ENCODE assay signal across 17 mouse cellular contexts in the genomic region with DNA sequence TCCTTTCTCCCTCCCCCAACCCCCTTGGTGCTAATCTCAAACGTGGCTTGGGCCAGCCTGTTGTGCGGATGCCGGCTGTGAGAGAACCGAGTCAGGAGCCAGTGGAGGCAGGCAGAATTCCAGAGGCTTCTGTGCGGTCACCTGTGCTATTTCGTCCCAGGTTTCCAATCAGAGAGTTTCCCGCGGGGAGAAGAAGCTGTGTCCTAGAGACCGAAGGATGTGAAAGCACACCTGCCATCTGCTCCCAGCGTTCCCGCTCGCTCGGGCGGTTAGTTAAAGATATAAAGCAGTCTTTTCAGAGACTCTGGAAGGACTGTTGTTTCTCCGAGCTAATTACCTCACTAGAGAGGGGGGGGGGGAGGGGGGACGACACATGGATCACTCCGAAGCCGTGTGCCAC. TPM values are rescaled to one million over a fixed set of nuclear protein-coding genes. Genes with fewer than 3 reads are reported as not detected.
DNase-seq lines count a peak whose midpoint lies in the region; ATAC-seq and TF ChIP-seq lines count a peak whose summit lies in the region.
"Had no signal": no experiment of that assay in that cellular context is flagged by ENCODE, and none has a peak within 500 bp of the region (broad histone marks: within the 10 kb centered on the region; RNA-seq: fewer than 3 reads in every experiment).

No protein-coding gene starts in this region.

- DNase-seq in cerebellum, postnatal 25 days = peak; percentile 47 to 51
- DNase-seq in brain, embryonic 14.5 days (ENCODE audit: low read depth) = peak; percentile 53
- no peak for DNase-seq in adrenal gland, postnatal 10 days
- no peak for DNase-seq in right cerebral cortex, postnatal 10 days (ENCODE audit: low spot score in 2 of 2)
- DNase-seq: adrenal gland, postnatal 14 days; gastrocnemius, postnatal 14 days; lung, adult 2 months; thymus, postnatal 4 days had no signal

- H3K4me3 ChIP-seq in forebrain, embryonic 15.5 days = no peak overlapping the region
- H3K4me3 ChIP-seq in midbrain, embryonic 15.5 days = no peak overlapping the region
- H3K4me3 ChIP-seq: embryonic facial prominence, embryonic 13.5 days; heart, embryonic 13.5 days; stomach, embryonic 15.5 days had no signal

- no peaks in the 10 kb centered on the region for H3K9me3 ChIP-seq in forebrain, embryonic 15.5 days
- H3K9me3 ChIP-seq in midbrain, embryonic 15.5 days = no peaks in the 10 kb centered on the region
- H3K9me3 ChIP-seq: embryonic facial prominence, embryonic 13.5 days; heart, embryonic 13.5 days; stomach, embryonic 15.5 days had no signal

- no peak for ATAC-seq in cerebellum, adult (ENCODE audit: insufficient number of reproducible peaks, low FRiP score, low TSS enrichment)
- no peak for ATAC-seq in forebrain, embryonic 15.5 days (replicated peaks)
- no peak for ATAC-seq in midbrain, embryonic 15.5 days (replicated peaks)

- H3K4me1 ChIP-seq in forebrain, embryonic 15.5 days = peaks cover 18% of the 10 kb centered on the region
- H3K4me1 ChIP-seq in midbrain, embryonic 15.5 days = peaks cover 26% of the 10 kb centered on the region
- H3K4me1 ChIP-seq: heart, embryonic 13.5 days; stomach, embryonic 15.5 days had no signal

- no peak for TF ChIP-seq POLR2A in brain, embryonic 14.5 days (IDR thresholded peaks at IDR 0.05; ENCODE audit: borderline replicate concordance, extremely low read depth, insufficient read depth, insufficient read length, poor library complexity, severe bottlenecking)

- H3K27me3 ChIP-seq in forebrain, embryonic 15.5 days = no peaks in the 10 kb centered on the region
- no peaks in the 10 kb centered on the region; the same call in 1 of the 2 replicates for H3K27me3 ChIP-seq in midbrain, embryonic 15.5 days (replicated peaks)

- H3K27ac ChIP-seq in forebrain, embryonic 15.5 days (replicated peaks) = no peak overlapping the region
- H3K27ac ChIP-seq in midbrain, embryonic 15.5 days = 0 out of 2 replicates have a peak overlapping the region, but pooled peaks have one; percentile 12
- H3K27ac ChIP-seq: embryonic facial prominence, embryonic 13.5 days; heart, embryonic 13.5 days; macrophage; stomach, embryonic 15.5 days had no signal

- no peak for TF ChIP-seq CTCF in brain, embryonic 14.5 days (IDR thresholded peaks at IDR 0.05; ENCODE audit: borderline replicate concordance, extremely low read depth, insufficient read depth, insufficient read length)

- no peak overlapping the region for H3K4me2 ChIP-seq in forebrain, embryonic 15.5 days (replicated peaks)
- H3K4me2 ChIP-seq in midbrain, embryonic 15.5 days = no peak overlapping the region
- H3K4me2 ChIP-seq: embryonic facial prominence, embryonic 13.5 days; heart, embryonic 13.5 days; stomach, embryonic 15.5 days had no signal

- H3K9ac ChIP-seq in forebrain, embryonic 15.5 days (replicated peaks) = 0 out of 2 replicates have a peak overlapping the region, but pooled peaks have one; percentile 2
- no peak overlapping the region for H3K9ac ChIP-seq in midbrain, embryonic 15.5 days
- H3K9ac ChIP-seq: embryonic facial prominence, embryonic 13.5 days; heart, embryonic 13.5 days; stomach, embryonic 15.5 days had no signal

- 5% methylated on average over 18 of the region's 18 CpGs for WGBS in forebrain, embryonic 15.5 days
- WGBS in midbrain, embryonic 15.5 days = 10% methylated on average over 18 of the region's 18 CpGs

- H3K36me3 ChIP-seq in forebrain, embryonic 15.5 days = no peaks in the 10 kb centered on the region
- H3K36me3 ChIP-seq in midbrain, embryonic 15.5 days (replicated peaks) = no peaks in the 10 kb centered on the region
- H3K36me3 ChIP-seq: embryonic facial prominence, embryonic 13.5 days; heart, embryonic 13.5 days; stomach, embryonic 15.5 days had no signal

RNA-seq across cellular contexts. Expression of gene Hrk, which starts 27.8 kb away (rescaled TPM):
- 3.2 and 5.8 TPM in 2 replicates for polyA plus RNA-seq in brain, embryonic 14.5 days (2012; rRNA removed)
- polyA plus RNA-seq in forebrain, embryonic 15.5 days (2015; fragmentation: Nextera tagmentation; extraction: Ambion mirVana) = 2.3 and 2.7 TPM in 2 replicates
- 3.9 and 4.5 TPM in 2 replicates for polyA plus RNA-seq in midbrain, embryonic 15.5 days (2015; fragmentation: Nextera tagmentation; extraction: Ambion mirVana)
- under 1 TPM; 0.33 to 0.91 TPM for total RNA-seq in adrenal gland, postnatal 10 days (2021)
- total RNA-seq: MEL had no signal
- polyA plus RNA-seq: heart, embryonic 13.5 days; lung, adult 2 months; macrophage; small intestine, adult 2 months had no signal

RNA-seq across cellular contexts. Expression of gene Fbxw8, which starts 37.0 kb away (rescaled TPM):
- polyA plus RNA-seq in brain, embryonic 14.5 days (2012; rRNA removed) = 54.0 and 55.1 TPM in 2 replicates
- polyA plus RNA-seq in forebrain, embryonic 15.5 days (2015; fragmentation: Nextera tagmentation; extraction: Ambion mirVana) = 22.3 and 25.2 TPM in 2 replicates
- 20.0 and 22.3 TPM in 2 replicates for polyA plus RNA-seq in midbrain, embryonic 15.5 days (2015; fragmentation: Nextera tagmentation; extraction: Ambion mirVana)
- 10 to 100 TPM; 51.8 to 53.4 TPM for total RNA-seq in adrenal gland, postnatal 10 days (2021)

RNA-seq across cellular contexts. Expression of gene Rnft2, which starts 52.7 kb away (rescaled TPM):
- polyA plus RNA-seq in brain, embryonic 14.5 days (2012; rRNA removed) = 79.6 and 97.9 TPM in 2 replicates
- polyA plus RNA-seq in forebrain, embryonic 15.5 days (2015; fragmentation: Nextera tagmentation; extraction: Ambion mirVana) = 8.5 and 9.5 TPM in 2 replicates
- polyA plus RNA-seq in midbrain, embryonic 15.5 days (2015; fragmentation: Nextera tagmentation; extraction: Ambion mirVana) = 14.5 and 17.8 TPM in 2 replicates
- total RNA-seq in adrenal gland, postnatal 10 days (2021) = 1 to 10 TPM; 4.0 to 5.5 TPM

RNA-seq across cellular contexts. Expression of gene 2410131K14Rik, which starts 52.8 kb away (rescaled TPM):
- 20.2 and 22.7 TPM in 2 replicates for polyA plus RNA-seq in brain, embryonic 14.5 days (2012; rRNA removed)
- polyA plus RNA-seq in forebrain, embryonic 15.5 days (2015; fragmentation: Nextera tagmentation; extraction: Ambion mirVana) = 17.2 and 18.5 TPM in 2 replicates
- 18.6 and 19.6 TPM in 2 replicates for polyA plus RNA-seq in midbrain, embryonic 15.5 days (2015; fragmentation: Nextera tagmentation; extraction: Ambion mirVana)
- 1 to 10 TPM; 7.7 to 8.6 TPM for total RNA-seq in adrenal gland, postnatal 10 days (2021)

Comparison
In these comparisons a context has a peak if more than half of its experiments do, and no peak if none do; other contexts are left out.
1. DNase-seq: peak in cerebellum, postnatal 25 days (2 of 2) and brain, embryonic 14.5 days (single experiment); none in adrenal gland, postnatal 10 days (single experiment) and right cerebral cortex, postnatal 10 days (0 of 2).